Mouse (Mus musculus) mouse trophoblast stem cell (cell line): ENCODE measurements at regions not wholly inside any gene's neighbourhood (a gene's known extent, or its start where the extent isn't known, plus 50 kb on each side); places are given as distances from the start of the nearest gene placed in this dataset.

Source experiments
- in situ Hi-C, 2 experiments: fragments of 300-500 bp; cut with MseI, MboI; formaldehyde crosslinking; loops; 2 replicates in 1 of 2; 3 replicates in 1 of 2; pipeline ENCODE4 v1.15.1; 2025

- in situ Hi-C loops, result no loop called here
Observed at GRCm38 (mm10) chr13:107182544-107182943, 160.6 kb upstream of the Kif2a start.

- in situ Hi-C loops, result no loop called here
Observed at GRCm38 (mm10) chr13:107179551-107179950, 157.6 kb upstream of the Kif2a start.

DNA sequence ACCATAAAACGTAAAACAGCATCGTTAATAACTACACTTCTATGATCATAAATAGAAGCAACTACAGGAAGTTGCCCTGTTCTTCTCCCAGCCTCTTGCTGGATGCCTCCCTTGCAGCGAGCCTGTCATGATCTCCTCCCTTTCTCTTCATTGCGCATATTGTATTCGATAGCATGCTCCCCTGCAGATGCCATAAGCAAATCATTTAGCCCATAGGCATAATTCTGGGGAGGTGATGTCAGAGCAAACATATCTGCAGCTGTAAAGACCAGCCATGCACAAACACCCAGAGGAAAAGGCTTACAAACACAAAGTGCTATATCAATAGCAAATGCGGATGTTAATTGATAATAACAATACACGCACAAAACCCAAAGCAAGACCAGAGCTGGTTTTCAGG is 155.7 kb upstream of the Kif2a start:
- in situ Hi-C loops, result no loop called here

GRCm38 (mm10) chr13:107175891-107176290 is 154.0 kb upstream of the Kif2a start:
- in situ Hi-C loops, result no loop called here

GRCm38 (mm10) chr13:107168599-107169149 is 146.7 kb upstream of the Kif2a start:
- in situ Hi-C loops, result no loop called here

DNA sequence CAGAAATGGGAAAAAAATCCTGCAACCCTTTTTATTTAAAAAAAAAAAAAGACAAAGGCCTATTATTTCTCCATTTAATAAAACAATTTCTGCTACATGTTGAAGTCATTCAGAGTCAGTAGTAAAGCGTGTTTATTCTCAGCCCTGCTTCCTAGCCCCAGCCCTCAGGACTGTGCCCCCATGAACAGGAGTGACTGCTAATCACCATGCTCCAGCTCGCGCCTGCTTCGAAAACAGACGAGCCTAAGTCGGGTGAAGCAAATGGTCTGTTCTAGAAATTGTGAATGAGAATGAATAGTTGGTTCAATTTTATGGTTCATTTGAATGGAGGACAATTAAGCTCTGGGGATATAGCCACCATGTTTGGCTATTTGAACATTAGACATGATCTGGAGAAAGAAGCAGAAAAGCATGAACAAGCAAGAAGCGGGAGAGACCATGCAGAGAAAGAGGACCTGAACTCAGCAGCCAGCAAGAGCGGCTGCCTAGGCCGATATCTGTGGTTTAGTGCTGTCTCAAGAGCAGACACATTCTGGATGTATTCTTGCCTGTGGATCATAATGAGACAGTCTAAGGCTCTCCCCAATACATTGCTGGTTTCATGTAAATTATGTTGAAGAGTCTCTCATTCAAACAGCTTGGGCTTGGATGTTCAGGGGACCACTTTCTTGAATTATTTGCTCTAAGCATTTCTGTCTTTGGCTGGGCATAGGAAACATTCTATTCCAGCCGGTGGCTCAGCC is 146.1 kb upstream of the Kif2a start:
- in situ Hi-C loops, result no loop called here

DNA sequence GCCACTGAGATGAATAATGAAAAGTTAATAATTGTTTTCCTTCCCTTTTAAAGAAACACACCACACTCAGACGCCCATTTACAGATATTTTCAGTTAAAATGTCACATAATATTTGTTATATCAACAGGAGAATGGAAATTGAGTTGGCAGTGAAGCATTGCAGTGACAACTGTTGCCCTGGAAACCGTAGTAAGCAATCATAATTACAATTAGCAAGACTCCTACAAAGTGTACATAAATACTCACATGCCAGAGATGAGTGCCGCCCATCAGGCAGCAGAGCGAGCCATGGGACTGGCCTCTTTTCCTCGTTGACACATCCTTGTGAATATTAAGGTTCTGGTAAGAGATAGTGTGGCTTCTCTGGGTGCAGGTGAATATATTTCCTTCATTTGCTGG is 129.6 kb upstream of the Kif2a start:
- in situ Hi-C loops, result no loop called here

DNA sequence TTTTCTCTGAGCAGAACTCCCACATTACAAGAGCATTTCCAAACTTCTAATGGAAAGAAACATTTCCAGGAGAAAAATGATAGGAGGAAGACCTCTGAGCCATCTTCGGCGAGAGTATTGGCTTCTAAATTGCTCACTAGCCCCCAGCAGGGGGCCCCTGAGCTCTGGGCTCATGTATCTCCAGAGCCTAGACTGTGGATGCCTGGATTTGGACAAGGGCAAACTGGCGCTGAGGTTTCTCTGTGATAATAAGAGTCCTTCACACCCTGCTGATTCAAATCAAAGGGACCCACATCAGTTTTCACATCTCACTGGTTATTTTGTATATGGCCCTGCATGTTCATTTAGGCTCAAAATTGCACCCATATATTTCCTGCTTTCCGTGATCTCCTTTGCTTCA is 119.3 kb upstream of the Kif2a start:
- in situ Hi-C loops, result no loop called here

DNA sequence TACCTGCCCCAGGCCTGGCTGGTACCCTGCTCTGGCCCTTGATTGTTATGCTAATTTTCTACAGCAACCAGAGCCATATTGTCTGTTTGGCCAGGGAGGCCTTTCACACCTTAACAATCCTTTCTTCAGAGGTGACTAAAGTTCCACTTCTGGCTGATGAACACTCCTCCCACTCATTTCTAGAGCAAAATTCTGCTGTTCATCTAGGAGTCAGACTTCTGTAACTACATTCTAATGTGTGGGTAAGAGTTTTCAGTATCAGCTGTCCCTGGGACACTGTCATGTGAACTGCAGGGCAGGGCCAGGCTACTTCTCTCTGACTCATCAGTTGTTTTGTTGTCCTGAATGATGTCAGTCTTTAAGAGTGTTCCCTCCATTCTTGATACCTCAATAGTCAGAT is 112.2 kb upstream of the Kif2a start:
- in situ Hi-C loops, result no loop called here

- in situ Hi-C loops, result no loop called here
Observed at GRCm38 (mm10) chr13:107126636-107127035, 104.7 kb upstream of the Kif2a start.

DNA sequence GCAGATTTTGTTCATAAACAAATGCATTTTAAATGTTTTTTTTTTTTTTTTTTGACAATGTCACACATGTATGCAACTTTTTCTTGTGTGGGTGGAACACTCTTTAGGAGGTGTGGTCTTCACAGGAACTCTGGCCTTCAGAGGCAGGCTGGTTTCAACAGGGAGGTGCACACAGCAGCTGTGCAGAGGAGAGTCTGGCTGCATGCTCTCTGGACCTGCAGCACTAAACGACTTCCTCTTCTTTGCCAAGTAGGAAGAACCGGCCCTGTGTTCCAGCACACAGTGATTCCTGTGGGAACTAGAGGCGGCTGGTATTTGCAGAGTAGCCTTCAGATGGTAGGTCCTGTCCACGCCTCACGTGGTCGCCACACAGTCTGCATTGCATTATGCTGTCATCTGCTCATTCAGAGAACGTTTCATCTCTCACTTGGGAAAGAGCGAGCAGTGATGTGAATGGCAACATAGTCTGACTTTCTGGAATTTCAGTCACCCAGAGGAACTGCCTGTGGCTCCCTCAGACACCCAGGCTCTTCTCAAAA is 102.3 kb upstream of the Kif2a start:
- in situ Hi-C loops, result no loop called here

GRCm38 (mm10) chr13:107113949-107114690 is 92.2 kb upstream of the Kif2a start:
- in situ Hi-C loops, result no loop called here

DNA sequence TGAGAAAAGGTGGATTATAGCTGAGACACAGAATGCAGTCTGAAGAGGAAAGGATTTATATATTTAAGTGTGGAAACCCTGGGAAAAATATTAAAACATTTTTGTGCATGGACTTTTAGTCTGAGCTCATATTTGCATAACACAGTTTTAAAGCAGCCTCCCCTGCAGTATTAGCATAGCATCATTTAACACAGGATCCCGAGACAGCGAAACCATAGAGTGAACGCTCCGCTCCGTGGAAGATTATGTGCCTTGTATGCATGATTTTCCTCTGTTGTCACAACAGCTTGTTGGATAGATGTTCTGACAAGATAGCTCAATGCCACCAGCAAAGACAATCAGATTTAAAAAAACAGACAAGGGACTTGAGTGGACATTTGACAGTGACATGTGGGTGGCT is 86.1 kb upstream of the Kif2a start:
- in situ Hi-C loops, result no loop called here

GRCm38 (mm10) chr13:107107572-107107971 is 85.6 kb upstream of the Kif2a start:
- in situ Hi-C loops, result no loop called here

- in situ Hi-C loops, result no loop called here
Observed at GRCm38 (mm10) chr13:107105510-107105909, 83.6 kb upstream of the Kif2a start.

- in situ Hi-C loops, result no loop called here
Observed at GRCm38 (mm10) chr13:107101598-107101997, 79.7 kb upstream of the Kif2a start.

DNA sequence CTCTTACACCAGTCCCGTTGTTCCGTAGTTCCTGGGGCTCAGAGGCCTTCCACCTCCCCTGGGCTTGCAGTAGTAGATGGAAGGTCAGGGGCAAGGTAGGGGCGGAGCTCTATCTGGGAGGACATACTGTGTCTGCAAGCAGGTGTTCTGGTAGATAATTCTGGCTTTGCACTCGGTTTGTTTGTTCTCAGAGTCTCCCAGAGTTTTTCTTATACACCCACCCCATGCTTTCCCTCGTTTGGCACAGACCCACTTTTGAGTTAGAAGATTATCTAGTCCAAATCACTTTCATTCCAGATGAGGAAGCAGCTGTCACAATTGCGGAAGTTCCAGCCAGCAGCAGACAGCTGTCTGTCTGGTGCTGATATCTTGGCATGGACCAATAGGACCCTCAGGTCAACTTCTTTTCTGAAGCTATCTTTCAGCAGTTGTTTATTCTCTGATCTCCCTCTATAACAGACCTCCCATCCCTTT is 79.0 kb upstream of the Kif2a start:
- in situ Hi-C loops, result no loop called here

GRCm38 (mm10) chr13:107100116-107100515 is 78.2 kb upstream of the Kif2a start:
- in situ Hi-C loops, result no loop called here

DNA sequence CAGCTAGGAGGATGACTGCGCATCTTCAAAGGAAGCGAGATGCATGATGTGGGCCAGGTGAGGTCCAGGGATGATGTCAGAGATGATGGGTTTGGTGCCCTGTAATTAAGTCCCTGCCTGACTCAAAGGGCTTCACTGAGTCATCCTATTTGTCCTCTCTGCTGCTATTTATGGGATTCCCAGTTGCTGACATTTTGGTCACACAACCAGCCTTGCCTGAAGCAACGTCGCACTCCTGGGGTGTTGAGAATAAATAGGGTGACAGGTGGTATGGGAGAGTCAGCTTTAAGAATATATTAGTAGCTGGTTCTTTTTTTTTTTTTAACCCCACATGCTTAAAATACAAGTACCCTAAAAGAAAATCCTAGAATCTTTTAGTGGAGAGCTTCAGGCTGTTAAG is 75.1 kb upstream of the Kif2a start:
- in situ Hi-C loops, result no loop called here

DNA sequence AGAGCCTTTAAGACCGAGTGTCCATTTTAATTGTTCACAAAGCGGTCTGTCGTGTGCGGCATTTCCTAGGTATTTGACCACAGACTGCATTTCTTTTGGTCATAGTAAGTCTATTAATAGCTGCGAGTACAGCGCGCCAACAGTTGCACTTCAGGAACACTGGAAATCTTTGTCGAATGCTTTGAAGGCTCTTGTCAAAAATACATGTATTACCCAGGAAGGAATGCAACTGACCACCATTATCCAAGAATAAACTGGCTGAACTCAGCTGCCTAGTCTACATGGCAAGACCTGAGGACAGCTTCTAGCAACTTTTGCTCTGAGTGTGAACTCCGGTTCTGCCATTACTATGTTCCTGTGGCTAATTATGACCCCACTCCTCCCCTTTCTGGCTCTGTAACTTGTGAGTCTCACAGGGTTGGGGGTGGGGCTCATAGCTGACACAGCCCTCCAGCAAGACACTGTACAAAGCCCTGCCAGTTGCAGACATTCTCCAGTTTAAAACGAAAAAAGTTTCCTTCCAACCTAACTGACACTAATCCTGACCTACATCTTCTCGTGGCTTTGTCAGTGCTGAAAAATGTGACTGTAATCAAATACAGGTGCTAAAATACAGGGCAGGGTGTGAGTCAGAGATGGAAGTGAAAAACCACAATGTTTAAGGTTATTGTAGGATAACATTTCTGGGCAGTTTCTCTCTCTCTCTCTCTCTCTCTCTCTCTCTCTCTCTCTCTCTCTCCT is 73.2 kb upstream of the Kif2a start:
- in situ Hi-C loops, result no loop called here

GRCm38 (mm10) chr13:107094487-107094886 is 72.6 kb upstream of the Kif2a start:
- in situ Hi-C loops, result no loop called here

DNA sequence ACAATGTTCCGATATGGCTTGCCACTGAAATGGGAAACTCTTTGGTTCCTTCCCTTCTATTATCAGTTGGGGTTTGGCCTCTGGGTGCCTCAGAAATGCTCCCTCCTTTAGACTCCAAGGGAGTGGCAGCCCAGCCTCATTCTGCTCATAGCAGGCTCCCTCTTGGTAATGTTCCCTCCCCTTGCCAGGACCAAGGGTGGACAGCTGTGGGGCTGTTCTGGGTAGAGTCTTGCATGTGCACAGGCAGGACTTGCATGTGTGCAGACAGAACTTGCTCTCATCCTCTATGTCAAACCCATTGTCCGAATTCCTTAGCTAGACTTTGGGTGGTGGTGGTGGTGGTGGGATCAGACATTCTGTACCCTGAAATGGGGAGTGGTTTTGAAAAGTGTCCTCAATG is 71.8 kb upstream of the Kif2a start:
- in situ Hi-C loops, result no loop called here
